Mouse (Mus musculus) neural tube, embryonic 13.5 days (tissue): ENCODE results near the gene Tjp2. TPM values are rescaled to one million over a fixed set of nuclear protein-coding genes. Genes with fewer than 3 reads are reported as not detected.
"Not testable (repeated sequence)": the region's sequence is repeated elsewhere in the genome, so short reads cannot be mapped to it uniquely, and the experiment has no call there.

Experiments
- ATAC-seq: fragments of 200-750 bp; cut with Nextera tagmentation; 2 replicates; pipeline ENCODE4 v1.8.0; 2017; ENCODE audit warnings: low read depth, mild to moderate bottlenecking, moderate TSS enrichment, moderate library complexity
- H3K27ac ChIP-seq: fragments of 300-500 bp; sonication (generic); replicated peaks from 2 replicates; pipeline ENCODE4 v1.5.1; 2015; ENCODE audit warnings: moderate library complexity, mild to moderate bottlenecking, inconsistent platforms
- H3K27me3 ChIP-seq: fragments of 300-500 bp; sonication (generic); 2 replicates; pipeline ENCODE4 v1.6.1; 2015; ENCODE audit warnings: mild to moderate bottlenecking, inconsistent platforms
- H3K36me3 ChIP-seq: fragments of 300-500 bp; sonication (generic); 2 replicates; pipeline ENCODE4 v1.6.1; 2015; ENCODE audit warnings: mild to moderate bottlenecking, inconsistent platforms
- H3K4me1 ChIP-seq: fragments of 300-500 bp; sonication (generic); replicated peaks from 2 replicates; pipeline ENCODE4 v1.6.1; 2015; ENCODE audit warnings: inconsistent platforms
- H3K4me2 ChIP-seq: fragments of 300-500 bp; sonication (generic); 2 replicates; pipeline ENCODE4 v1.6.1; 2015; ENCODE audit warnings: inconsistent platforms, mild to moderate bottlenecking, moderate library complexity
- H3K4me3 ChIP-seq: fragments of 300-500 bp; sonication (generic); 2 replicates; pipeline ENCODE4 v1.5.1; 2015; ENCODE audit warnings: mild to moderate bottlenecking, inconsistent platforms
- H3K9ac ChIP-seq: fragments of 300-500 bp; sonication (generic); 2 replicates; pipeline ENCODE4 v1.6.1; 2015; ENCODE audit warnings: moderate library complexity, mild to moderate bottlenecking, inconsistent platforms
- H3K9me3 ChIP-seq: fragments of 300-500 bp; sonication (generic); 2 replicates; pipeline ENCODE4 v1.6.1; 2016; ENCODE audit warnings: inconsistent platforms
- WGBS: fragments of 180-500 bp; shearing (Covaris S2); methylation state at CpG from one replicate; pipeline ENCODE4 v1.1.7; 2015; 5-methylcytosine and 5-hydroxymethylcytosine counted together
- polyA plus RNA-seq: library from polyadenylated mRNA; unstranded; fragments of >200 nt; fragmentation: Nextera tagmentation; extraction: Ambion mirVana; gene quantifications from 2 replicates; pipeline ENCODE4 v1.2.1, GENCODE M21; 2015

The Tjp2 gene
- polyA plus RNA-seq, 1 experiment from 2014 or later, result 13.6 TPM

GRCm38 (mm10) chr19:24107707-24108106 is 117.1 kb downstream of the Tjp2 start:
- ATAC-seq, result no peak

GRCm38 (mm10) chr19:24103802-24104201 is 121.0 kb downstream of the Tjp2 start:
- Histone ChIP-seq H3K36me3 (peaks cover 21% of the 10 kb centered on the region), H3K9ac (no peak overlapping the region), H3K9me3 (no peaks in the 10 kb centered on the region), H3K27ac (no peak overlapping the region), H3K27me3 (no peaks in the 10 kb centered on the region), H3K4me3 (no peak overlapping the region), H3K4me2 (no peak overlapping the region), H3K4me1 (no peaks in the 10 kb centered on the region)
- 73% methylated on average over 3 of the region's 3 CpGs for WGBS
- ATAC-seq, result no peak

More at GRCm38 (mm10) chr19:24107707-24108106, 117.1 kb downstream of the Tjp2 start:
- Histone ChIP-seq H3K9me3 (no peaks in the 10 kb centered on the region), H3K4me3 (no peak overlapping the region), H3K27me3 (no peaks in the 10 kb centered on the region), H3K27ac (no peak overlapping the region), H3K4me2 (no peak overlapping the region), H3K9ac (no peak overlapping the region), H3K36me3 (peaks cover 43% of the 10 kb centered on the region), H3K4me1 (no peaks in the 10 kb centered on the region)
- 94% methylated on average over 12 of the region's 12 CpGs for WGBS

GRCm38 (mm10) chr19:24102562-24103126 is 122.2 kb downstream of the Tjp2 start:
- no peaks in the 10 kb centered on the region for H3K9me3 ChIP-seq
- H3K27me3 ChIP-seq, result no peaks in the 10 kb centered on the region
- H3K4me3 ChIP-seq, result no peak overlapping the region
- H3K9ac ChIP-seq, result no peak overlapping the region
- H3K27ac ChIP-seq, result no peak overlapping the region
- 93% methylated on average over 10 of the region's 10 CpGs for WGBS
- H3K36me3 ChIP-seq, result peaks cover 24% of the 10 kb centered on the region
- no peak overlapping the region for H3K4me2 ChIP-seq
- no peak for ATAC-seq
- no peaks in the 10 kb centered on the region for H3K4me1 ChIP-seq

GRCm38 (mm10) chr19:24101183-24101582 is 123.6 kb downstream of the Tjp2 start:
- 81% methylated on average over 6 of the region's 6 CpGs for WGBS
- ATAC-seq, result no peak

GRCm38 (mm10) chr19:24098691-24099090 is 126.1 kb downstream of the Tjp2 start:
- Histone ChIP-seq H3K9ac (no peak overlapping the region), H3K27me3 (no peaks in the 10 kb centered on the region), H3K4me2 (no peak overlapping the region), H3K9me3 (no peaks in the 10 kb centered on the region), H3K4me3 (no peak overlapping the region), H3K27ac (no peak overlapping the region), H3K4me1 (no peaks in the 10 kb centered on the region), H3K36me3 (peaks cover 45% of the 10 kb centered on the region)
- WGBS, result 93% methylated on average over 10 of the region's 10 CpGs
- no peak for ATAC-seq

More at GRCm38 (mm10) chr19:24101183-24101582, 123.6 kb downstream of the Tjp2 start:
- Histone ChIP-seq H3K36me3 (peaks cover 26% of the 10 kb centered on the region), H3K9me3 (no peaks in the 10 kb centered on the region), H3K4me1 (no peaks in the 10 kb centered on the region), H3K9ac (no peak overlapping the region), H3K4me2 (no peak overlapping the region), H3K27ac (no peak overlapping the region), H3K4me3 (no peak overlapping the region), H3K27me3 (no peaks in the 10 kb centered on the region)

GRCm38 (mm10) chr19:24097666-24098455 is 127.0 kb downstream of the Tjp2 start:
- ATAC-seq, result no peak
- Histone ChIP-seq H3K4me2 (no peak overlapping the region), H3K36me3 (peaks cover 47% of the 10 kb centered on the region), H3K27ac (no peak overlapping the region), H3K9me3 (no peaks in the 10 kb centered on the region), H3K27me3 (no peaks in the 10 kb centered on the region), H3K4me3 (no peak overlapping the region), H3K4me1 (no peaks in the 10 kb centered on the region), H3K9ac (no peak overlapping the region)
- WGBS, result 86% methylated on average over 16 of the region's 16 CpGs

GRCm38 (mm10) chr19:24092060-24092459 is 132.8 kb downstream of the Tjp2 start:
- ATAC-seq, H3K4me1 ChIP-seq, H3K4me2 ChIP-seq, H3K9ac ChIP-seq, H3K4me3 ChIP-seq, H3K27me3 ChIP-seq, H3K27ac ChIP-seq, H3K9me3 ChIP-seq: not testable (repeated sequence)
- peaks cover 21% of the 10 kb centered on the region for H3K36me3 ChIP-seq
- 74% methylated on average over 8 of the region's 8 CpGs for WGBS

GRCm38 (mm10) chr19:24090366-24090765 is 134.5 kb downstream of the Tjp2 start:
- H3K4me2 ChIP-seq, result no peak overlapping the region
- no peak overlapping the region for H3K4me3 ChIP-seq
- WGBS, result 89% methylated on average over 2 of the region's 2 CpGs
- no peaks in the 10 kb centered on the region for H3K27me3 ChIP-seq
- H3K36me3 ChIP-seq, result peaks cover 19% of the 10 kb centered on the region
- ATAC-seq, result no peak
- H3K4me1 ChIP-seq, result no peaks in the 10 kb centered on the region
- H3K27ac ChIP-seq, result no peak overlapping the region
- H3K9me3 ChIP-seq, result no peaks in the 10 kb centered on the region
- H3K9ac ChIP-seq, result no peak overlapping the region

- H3K27me3 ChIP-seq, result no peaks in the 10 kb centered on the region
- WGBS, result 72% methylated on average over 2 of the region's 2 CpGs
- ATAC-seq, result no peak
Measured at GRCm38 (mm10) chr19:24085306-24085705, 139.5 kb downstream of the Tjp2 start.

GRCm38 (mm10) chr19:24080417-24081080 is 144.3 kb downstream of the Tjp2 start:
- Histone ChIP-seq H3K4me2 (no peak overlapping the region), H3K27ac (no peak overlapping the region), H3K27me3 (no peaks in the 10 kb centered on the region), H3K36me3 (no peaks in the 10 kb centered on the region), H3K9ac (no peak overlapping the region), H3K4me3 (no peak overlapping the region), H3K4me1 (no peaks in the 10 kb centered on the region), H3K9me3 (no peaks in the 10 kb centered on the region)
- WGBS, result 52% methylated on average over 8 of the region's 8 CpGs
- no peak for ATAC-seq

More at GRCm38 (mm10) chr19:24085306-24085705, 139.5 kb downstream of the Tjp2 start:
- Histone ChIP-seq H3K36me3 (no peaks in the 10 kb centered on the region), H3K4me2 (no peak overlapping the region), H3K4me3 (no peak overlapping the region), H3K27ac (no peak overlapping the region), H3K9ac (no peak overlapping the region), H3K4me1 (no peaks in the 10 kb centered on the region), H3K9me3 (no peaks in the 10 kb centered on the region)

- no peak overlapping the region for H3K27ac ChIP-seq
- WGBS, result 93% methylated on average over 3 of the region's 3 CpGs
- no peak for ATAC-seq
Measured at GRCm38 (mm10) chr19:24077658-24078057, 147.2 kb downstream of the Tjp2 start.

GRCm38 (mm10) chr19:24076536-24076935 is 148.3 kb downstream of the Tjp2 start:
- H3K36me3 ChIP-seq, result no peaks in the 10 kb centered on the region
- ATAC-seq, result no peak
- H3K27me3 ChIP-seq, result no peaks in the 10 kb centered on the region
- H3K27ac ChIP-seq, result no peak overlapping the region
- peaks cover 7% of the 10 kb centered on the region; the same call in 1 of the 2 replicates for H3K9me3 ChIP-seq
- 94% methylated on average over 7 of the region's 7 CpGs for WGBS
- H3K4me2 ChIP-seq, result no peak overlapping the region
- no peaks in the 10 kb centered on the region for H3K4me1 ChIP-seq
- H3K9ac ChIP-seq, result no peak overlapping the region
- H3K4me3 ChIP-seq, result no peak overlapping the region

More at GRCm38 (mm10) chr19:24077658-24078057, 147.2 kb downstream of the Tjp2 start:
- Histone ChIP-seq H3K9ac (no peak overlapping the region), H3K4me1 (no peaks in the 10 kb centered on the region), H3K9me3 (peaks cover 7% of the 10 kb centered on the region; the same call in 1 of the 2 replicates), H3K27me3 (no peaks in the 10 kb centered on the region), H3K36me3 (no peaks in the 10 kb centered on the region), H3K4me3 (no peak overlapping the region), H3K4me2 (no peak overlapping the region)
